Mouse (Mus musculus) forebrain, embryonic 13.5 days (tissue): ENCODE data around the gene Mical2. TPM values are rescaled to one million over a fixed set of nuclear protein-coding genes. Genes with fewer than 3 reads are reported as not detected.

Experiments
- ATAC-seq: fragments of 200-750 bp; cut with Nextera tagmentation; 2 replicates; pipeline ENCODE4 v1.8.0; 2017
- H3K27ac ChIP-seq: fragments of 300-500 bp; sonication (generic); 2 replicates; pipeline ENCODE4 v1.5.1; 2015; ENCODE audit warnings: inconsistent platforms, mild to moderate bottlenecking, moderate library complexity
- H3K27me3 ChIP-seq: fragments of 300-500 bp; sonication (generic); 2 replicates; pipeline ENCODE4 v1.6.1; 2015; ENCODE audit warnings: mild to moderate bottlenecking, inconsistent platforms
- H3K36me3 ChIP-seq: fragments of 300-500 bp; sonication (generic); 2 replicates; pipeline ENCODE4 v1.6.1; 2015; ENCODE audit warnings: mild to moderate bottlenecking, inconsistent platforms; ENCODE audit not compliant: poor library complexity, severe bottlenecking
- H3K4me1 ChIP-seq: fragments of 300-500 bp; sonication (generic); 2 replicates; pipeline ENCODE4 v1.6.1; 2015; ENCODE audit warnings: inconsistent platforms
- H3K4me2 ChIP-seq: fragments of 300-500 bp; sonication (generic); 2 replicates; pipeline ENCODE4 v1.6.1; 2015; ENCODE audit warnings: inconsistent platforms, mild to moderate bottlenecking, moderate library complexity
- H3K4me3 ChIP-seq: fragments of 300-500 bp; sonication (generic); 2 replicates; pipeline ENCODE4 v1.5.1; 2015; ENCODE audit warnings: mild to moderate bottlenecking, inconsistent platforms
- H3K9ac ChIP-seq: fragments of 300-500 bp; sonication (generic); 2 replicates; pipeline ENCODE4 v1.6.1; 2015; ENCODE audit warnings: mild to moderate bottlenecking, inconsistent platforms
- H3K9me3 ChIP-seq: fragments of 300-500 bp; sonication (generic); replicated peaks from 2 replicates; pipeline ENCODE4 v1.6.1; 2016; ENCODE audit warnings: inconsistent platforms
- WGBS: fragments of 180-500 bp; shearing (Covaris S2); methylation state at CpG from one replicate; pipeline ENCODE4 v1.1.7; 2015; 5-methylcytosine and 5-hydroxymethylcytosine counted together
- polyA plus RNA-seq: library from polyadenylated mRNA; unstranded; fragments of >200 nt; fragmentation: Nextera tagmentation; extraction: Ambion mirVana; gene quantifications from 2 replicates; pipeline ENCODE4 v1.2.1, GENCODE M21; 2015

Mical2 gene
- polyA plus RNA-seq, 1 experiment from 2014 or later, result 1.1 TPM

GRCm38 (mm10) chr7:112235493-112235892 lies 9.8 kb downstream of the Mical2 start:
- no peak overlapping the region for H3K4me3 ChIP-seq
- no peak overlapping the region for H3K27ac ChIP-seq
- no peak overlapping the region for H3K9ac ChIP-seq
- no peaks in the 10 kb centered on the region for H3K36me3 ChIP-seq
- peaks cover 19% of the 10 kb centered on the region for H3K4me1 ChIP-seq
- 76% methylated on average over 4 of the region's 4 CpGs for WGBS
- no peaks in the 10 kb centered on the region for H3K27me3 ChIP-seq
- no peak overlapping the region for H3K4me2 ChIP-seq
- H3K9me3 ChIP-seq, result no peaks in the 10 kb centered on the region
- ATAC-seq, result no peak

- WGBS, result 91% methylated on average over 7 of the region's 7 CpGs
- no peaks in the 10 kb centered on the region for H3K9me3 ChIP-seq
- no peak for ATAC-seq
- H3K9ac ChIP-seq, result no peak overlapping the region
- no peak overlapping the region for H3K4me2 ChIP-seq
- H3K36me3 ChIP-seq, result no peaks in the 10 kb centered on the region
- peaks cover 27% of the 10 kb centered on the region for H3K4me1 ChIP-seq
- H3K27ac ChIP-seq, result no peak overlapping the region
- no peak overlapping the region for H3K4me3 ChIP-seq
- no peaks in the 10 kb centered on the region for H3K27me3 ChIP-seq
Observed at GRCm38 (mm10) chr7:112237211-112237610, 11.6 kb downstream of the Mical2 start.

DNA sequence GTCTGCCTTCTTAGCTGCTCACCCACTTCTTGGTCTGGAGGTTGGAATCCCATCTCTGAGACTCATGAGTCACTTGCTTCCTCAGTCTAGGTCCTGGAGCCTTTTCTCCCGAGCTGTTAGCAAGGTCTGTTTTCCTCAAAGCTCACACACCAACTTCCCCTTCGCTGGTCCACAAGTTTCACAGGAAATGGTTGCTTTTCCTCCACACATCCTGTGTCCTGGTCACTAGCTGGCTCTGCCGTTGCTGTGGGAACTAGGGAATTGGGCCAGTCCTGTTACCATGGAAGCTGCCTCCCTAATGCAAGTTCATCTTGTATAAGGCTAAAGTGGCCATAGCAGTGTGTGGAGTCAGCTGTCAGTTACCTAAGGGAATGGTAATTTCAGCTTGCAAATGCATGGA lies 12.2 kb downstream of the Mical2 start:
- no peak overlapping the region for H3K9ac ChIP-seq
- 73% methylated on average over 3 of the region's 3 CpGs for WGBS
- no peaks in the 10 kb centered on the region for H3K36me3 ChIP-seq
- no peaks in the 10 kb centered on the region for H3K27me3 ChIP-seq
- peaks cover 26% of the 10 kb centered on the region for H3K4me1 ChIP-seq
- no peak overlapping the region for H3K27ac ChIP-seq
- H3K4me3 ChIP-seq, result no peak overlapping the region
- no peaks in the 10 kb centered on the region for H3K9me3 ChIP-seq
- ATAC-seq, result no peak
- H3K4me2 ChIP-seq, result no peak overlapping the region

DNA sequence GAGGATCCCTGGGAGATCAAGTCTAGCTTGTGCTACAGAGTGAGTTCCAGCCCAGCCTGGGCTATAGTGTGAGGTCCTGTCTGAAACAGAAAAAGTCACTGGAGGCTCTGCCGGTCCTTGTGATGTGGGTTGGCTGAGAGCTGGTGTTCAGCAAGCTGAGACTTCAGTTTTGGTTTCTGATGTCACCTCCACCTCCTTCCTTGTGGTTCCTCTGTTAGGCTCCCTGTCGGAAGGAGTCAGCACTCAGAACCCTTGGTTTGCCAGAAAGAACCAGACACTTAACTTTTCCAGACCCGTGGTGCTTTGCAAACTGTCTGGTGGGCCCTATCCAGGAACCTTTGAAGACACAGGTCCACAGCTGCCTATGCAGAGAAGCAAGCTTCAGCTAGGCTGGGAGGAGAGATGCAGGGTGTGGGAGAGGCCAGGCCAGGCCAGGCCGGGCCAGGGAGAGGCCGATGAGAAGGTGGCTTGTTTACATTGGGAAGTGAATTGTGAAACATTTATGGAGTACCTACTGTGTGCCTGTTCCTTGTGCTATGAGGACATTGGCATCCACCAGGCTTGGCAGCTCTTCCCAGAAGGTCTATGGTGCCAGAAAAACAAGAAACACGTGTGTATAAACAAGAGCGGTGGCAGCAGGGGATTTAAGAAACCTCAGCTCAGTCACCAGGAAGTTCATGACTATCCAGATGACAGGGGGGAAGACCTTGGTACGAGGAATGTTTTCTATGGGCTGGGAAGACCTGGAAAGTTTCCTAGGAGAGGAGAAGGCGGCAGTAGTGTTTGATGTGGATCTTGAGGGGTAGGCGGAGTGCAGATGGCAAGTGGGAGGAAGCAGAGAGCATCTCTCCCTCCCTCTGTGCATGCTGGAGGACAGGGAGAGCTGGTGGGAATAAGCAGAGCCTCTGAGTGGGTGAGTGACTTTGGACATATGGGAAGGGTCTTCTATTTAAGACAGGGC lies 13.4 kb downstream of the Mical2 start:
- Histone ChIP-seq H3K27ac (no peak overlapping the region), H3K4me1 (peaks cover 16% of the 10 kb centered on the region), H3K4me3 (no peak overlapping the region), H3K36me3 (no peaks in the 10 kb centered on the region), H3K9ac (no peak overlapping the region), H3K9me3 (no peaks in the 10 kb centered on the region), H3K27me3 (0 out of 2 replicates have a peak, but pooled peaks cover 2% of the 10 kb centered on the region), H3K4me2 (no peak overlapping the region)
- no peak for ATAC-seq
- 84% methylated on average over 10 of the region's 10 CpGs for WGBS

- H3K4me1 ChIP-seq, result peaks cover 14% of the 10 kb centered on the region
- no peak overlapping the region for H3K4me2 ChIP-seq
- 0 out of 2 replicates have a peak, but pooled peaks cover 4% of the 10 kb centered on the region for H3K27me3 ChIP-seq
- H3K9ac ChIP-seq, result no peak overlapping the region
- H3K4me3 ChIP-seq, result no peak overlapping the region
- WGBS, result 84% methylated on average over 2 of the region's 2 CpGs
- H3K27ac ChIP-seq, result no peak overlapping the region
- no peak for ATAC-seq
- H3K9me3 ChIP-seq, result no peaks in the 10 kb centered on the region
- no peaks in the 10 kb centered on the region for H3K36me3 ChIP-seq
Observed at GRCm38 (mm10) chr7:112240748-112241147, 15.1 kb downstream of the Mical2 start.

GRCm38 (mm10) chr7:112241211-112241944 lies 15.7 kb downstream of the Mical2 start:
- no peaks in the 10 kb centered on the region for H3K9me3 ChIP-seq
- 55% methylated on average over 8 of the region's 8 CpGs for WGBS
- H3K4me1 ChIP-seq, result peaks cover 14% of the 10 kb centered on the region
- H3K27ac ChIP-seq, result peak overlapping the region; percentile 27; the same call in 1 of the 2 replicates
- no peak overlapping the region for H3K9ac ChIP-seq
- H3K4me2 ChIP-seq, result no peak overlapping the region
- H3K27me3 ChIP-seq, result 0 out of 2 replicates have a peak, but pooled peaks cover 4% of the 10 kb centered on the region
- H3K36me3 ChIP-seq, result no peaks in the 10 kb centered on the region
- H3K4me3 ChIP-seq, result no peak overlapping the region
- peak; percentile 64; the same call in 1 of the 2 replicates for ATAC-seq

- no peak overlapping the region for H3K4me2 ChIP-seq
- peak overlapping the region; percentile 27; the same call in 1 of the 2 replicates for H3K27ac ChIP-seq
- no peaks in the 10 kb centered on the region for H3K36me3 ChIP-seq
- no peak overlapping the region for H3K4me3 ChIP-seq
- H3K9me3 ChIP-seq, result no peaks in the 10 kb centered on the region
- 0 out of 2 replicates have a peak, but pooled peaks cover 4% of the 10 kb centered on the region for H3K27me3 ChIP-seq
- H3K9ac ChIP-seq, result no peak overlapping the region
- peak; percentile 69; the same call in 1 of the 2 replicates for ATAC-seq
- peaks cover 14% of the 10 kb centered on the region for H3K4me1 ChIP-seq
- 85% methylated on average over 3 of the region's 3 CpGs for WGBS
Observed at GRCm38 (mm10) chr7:112241945-112242329, 16.3 kb downstream of the Mical2 start.

DNA sequence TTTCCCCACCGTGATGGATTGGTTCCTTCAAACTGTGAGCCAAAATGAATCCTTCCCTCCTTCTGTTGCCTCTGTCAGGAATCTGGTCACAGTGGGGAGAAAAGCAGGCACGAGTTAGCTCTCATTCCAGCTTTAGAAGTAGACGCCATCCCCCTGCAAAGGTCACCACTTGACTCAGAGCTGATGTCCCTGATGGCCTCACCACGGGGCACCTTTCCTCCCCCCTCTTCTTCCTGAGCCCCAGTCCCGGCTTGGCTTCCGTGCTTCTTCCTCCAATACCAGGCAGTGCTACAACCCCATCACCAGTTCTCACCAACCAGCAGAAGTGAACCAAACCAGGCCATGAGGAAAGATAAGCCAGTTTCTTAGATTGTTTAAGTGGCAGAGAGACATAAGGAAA lies 16.9 kb downstream of the Mical2 start:
- 82% methylated on average over 6 of the region's 6 CpGs for WGBS
- Histone ChIP-seq H3K27ac (no peak overlapping the region), H3K27me3 (0 out of 2 replicates have a peak, but pooled peaks cover 4% of the 10 kb centered on the region), H3K9me3 (no peaks in the 10 kb centered on the region), H3K36me3 (no peaks in the 10 kb centered on the region), H3K4me3 (no peak overlapping the region), H3K9ac (no peak overlapping the region), H3K4me1 (peaks cover 14% of the 10 kb centered on the region), H3K4me2 (no peak overlapping the region)
- no peak for ATAC-seq

- no peak overlapping the region for H3K9ac ChIP-seq
- H3K4me3 ChIP-seq, result no peak overlapping the region
- 66% methylated on average over 2 of the region's 2 CpGs for WGBS
- no peaks in the 10 kb centered on the region for H3K9me3 ChIP-seq
- H3K27ac ChIP-seq, result no peak overlapping the region
- no peak overlapping the region for H3K4me2 ChIP-seq
- no peaks in the 10 kb centered on the region for H3K36me3 ChIP-seq
- ATAC-seq, result no peak
- H3K27me3 ChIP-seq, result 0 out of 2 replicates have a peak, but pooled peaks cover 4% of the 10 kb centered on the region
- peaks cover 14% of the 10 kb centered on the region for H3K4me1 ChIP-seq
Observed at GRCm38 (mm10) chr7:112244071-112244470, 18.4 kb downstream of the Mical2 start.

DNA sequence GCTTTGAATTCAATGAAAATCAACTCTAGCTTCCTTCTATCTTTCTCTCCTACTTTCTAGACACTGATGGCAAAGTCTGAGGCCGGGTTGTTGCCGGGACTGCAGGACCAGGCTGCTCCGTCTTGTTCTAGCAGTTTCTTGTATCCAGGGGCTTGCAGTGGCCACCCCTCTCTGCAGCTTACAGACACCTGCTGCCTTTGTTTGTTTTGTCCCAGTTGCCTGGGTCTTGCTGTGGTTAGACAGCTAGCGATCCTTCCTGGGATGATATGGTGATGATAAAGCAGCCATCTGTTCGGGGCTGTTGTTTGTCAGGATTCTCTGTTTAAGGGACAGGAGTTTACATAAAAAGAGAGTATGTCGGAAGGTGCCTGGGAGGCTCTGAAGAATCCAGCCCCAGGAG lies 19.0 kb downstream of the Mical2 start:
- Histone ChIP-seq H3K4me2 (no peak overlapping the region), H3K9me3 (no peaks in the 10 kb centered on the region), H3K9ac (no peak overlapping the region), H3K27me3 (0 out of 2 replicates have a peak, but pooled peaks cover 4% of the 10 kb centered on the region), H3K27ac (no peak overlapping the region), H3K4me1 (peaks cover 14% of the 10 kb centered on the region), H3K36me3 (no peaks in the 10 kb centered on the region), H3K4me3 (no peak overlapping the region)
- no peak for ATAC-seq
- WGBS, result 43% methylated on average over 6 of the region's 6 CpGs

- Histone ChIP-seq H3K36me3 (no peaks in the 10 kb centered on the region), H3K27ac (no peak overlapping the region), H3K4me3 (no peak overlapping the region), H3K9ac (no peak overlapping the region), H3K4me2 (no peak overlapping the region), H3K9me3 (no peaks in the 10 kb centered on the region), H3K27me3 (0 out of 2 replicates have a peak, but pooled peaks cover 4% of the 10 kb centered on the region), H3K4me1 (peaks cover 13% of the 10 kb centered on the region)
- no peak for ATAC-seq
- 88% methylated on average over 4 of the region's 4 CpGs for WGBS
Observed at GRCm38 (mm10) chr7:112245839-112246438, 20.3 kb downstream of the Mical2 start.
